Mouse (Mus musculus) thymus, postnatal 14 days (tissue): ENCODE results near the gene Tmem239.

Experiments
- DNase-seq: peaks from one replicate; pipeline ENCODE4 v3.0.0; 2021

Tmem239 gene

GRCm38 (mm10) chr2:130412775-130413174, 6.5 kb downstream of the Tmem239 start:
- DNase-seq: no peak

- peak; percentile 47 for DNase-seq
Observed at GRCm38 (mm10) chr2:130414094-130414856, 8.0 kb downstream of the Tmem239 start.

- no peak for DNase-seq
Observed at GRCm38 (mm10) chr2:130421781-130422620, 15.7 kb downstream of the Tmem239 start.

- DNase-seq: peak; percentile 89
Observed at GRCm38 (mm10) chr2:130423397-130424125, 17.3 kb downstream of the Tmem239 start.

- peak; percentile 93 for DNase-seq
Observed at GRCm38 (mm10) chr2:130424126-130424853, 18.0 kb downstream of the Tmem239 start, which contains the start of the genes Vps16 and Pced1a. Gene Vps16, plus strand, starts transcription at chr2:130424339. Gene Pced1a, minus strand, starts transcription at chr2:130424701.

- DNase-seq: no peak
Observed at GRCm38 (mm10) chr2:130425112-130425511, 18.8 kb downstream of the Tmem239 start.

- no peak for DNase-seq
Observed at GRCm38 (mm10) chr2:130429851-130430250, 23.6 kb downstream of the Tmem239 start.

- DNase-seq: no peak
Observed at GRCm38 (mm10) chr2:130430484-130430883, 24.2 kb downstream of the Tmem239 start.

- no peak for DNase-seq
Observed at GRCm38 (mm10) chr2:130432157-130432556, 25.9 kb downstream of the Tmem239 start.

GRCm38 (mm10) chr2:130433152-130433551, 26.9 kb downstream of the Tmem239 start:
- peak; percentile 68 for DNase-seq

GRCm38 (mm10) chr2:130436769-130437168, 30.5 kb downstream of the Tmem239 start:
- DNase-seq: no peak

GRCm38 (mm10) chr2:130438861-130439260, 32.6 kb downstream of the Tmem239 start:
- DNase-seq: no peak

GRCm38 (mm10) chr2:130439840-130440480, 33.7 kb downstream of the Tmem239 start:
- DNase-seq: no peak

GRCm38 (mm10) chr2:130442162-130442561, 35.9 kb downstream of the Tmem239 start:
- no peak for DNase-seq

- DNase-seq: no peak
Observed at GRCm38 (mm10) chr2:130448449-130448848, 42.2 kb downstream of the Tmem239 start.

- DNase-seq: no peak
Observed at GRCm38 (mm10) chr2:130449021-130449793, 42.9 kb downstream of the Tmem239 start.

GRCm38 (mm10) chr2:130449794-130450433, 43.6 kb downstream of the Tmem239 start, which contains the start of gene Ptpra:
Gene Ptpra, plus strand, starts transcription at chr2:130450278.
- peak; percentile 94 for DNase-seq

GRCm38 (mm10) chr2:130450434-130450796, 44.1 kb downstream of the Tmem239 start:
- DNase-seq: peak; percentile 79

- DNase-seq: no peak
Observed at GRCm38 (mm10) chr2:130451086-130451726, 44.9 kb downstream of the Tmem239 start.

GRCm38 (mm10) chr2:130451727-130452090, 45.4 kb downstream of the Tmem239 start:
- DNase-seq: no peak
